Mouse (Mus musculus) limb, embryonic 11.5 days (tissue): ENCODE data around the gene Prss2. TPM values are rescaled to one million over a fixed set of nuclear protein-coding genes. Genes with fewer than 3 reads are reported as not detected.
"Not testable (repeated sequence)": the region's sequence is repeated elsewhere in the genome, so short reads cannot be mapped to it uniquely, and the experiment has no call there.

Experiments used
- ATAC-seq: fragments of 200-750 bp; cut with Nextera tagmentation; 2 replicates; pipeline ENCODE4 v1.8.0; 2017; ENCODE audit warnings: low read depth; ENCODE audit not compliant: insufficient number of reproducible peaks, low FRiP score, low TSS enrichment
- DNase-seq: peaks from one replicate; pipeline ENCODE4 v3.0.0-alpha.2; 2015; ENCODE audit warnings: low spot score
- H3K27ac ChIP-seq: fragments of 300-500 bp; sonication (generic); replicated peaks from 2 replicates; pipeline ENCODE4 v1.5.1; 2014; ENCODE audit warnings: low read depth, mild to moderate bottlenecking, low read length
- H3K27me3 ChIP-seq: fragments of 300-500 bp; sonication (generic); 2 replicates; pipeline ENCODE4 v1.6.1; 2014; ENCODE audit warnings: mild to moderate bottlenecking, low read length, mixed read lengths; ENCODE audit not compliant: control insufficient read depth, insufficient read depth
- H3K36me3 ChIP-seq: fragments of 300-500 bp; sonication (generic); 2 replicates; pipeline ENCODE4 v1.6.1; 2014; ENCODE audit warnings: mild to moderate bottlenecking, low read length, moderate library complexity, mixed read lengths; ENCODE audit not compliant: control insufficient read depth, insufficient read depth
- H3K4me1 ChIP-seq: fragments of 300-500 bp; sonication (generic); 2 replicates; pipeline ENCODE4 v1.6.1; 2014; ENCODE audit warnings: low read length, mixed read lengths; ENCODE audit not compliant: control insufficient read depth, insufficient read depth
- H3K4me2 ChIP-seq: fragments of 300-500 bp; sonication (generic); 2 replicates; pipeline ENCODE4 v1.6.1; 2014; ENCODE audit warnings: low read depth, mild to moderate bottlenecking, moderate library complexity; ENCODE audit not compliant: severe bottlenecking
- H3K4me3 ChIP-seq: fragments of 300-500 bp; sonication (generic); 2 replicates; pipeline ENCODE4 v1.5.1; 2014; ENCODE audit warnings: low read depth, low read length
- H3K9ac ChIP-seq: fragments of 300-500 bp; sonication (generic); 2 replicates; pipeline ENCODE4 v1.6.1; 2014; ENCODE audit warnings: mild to moderate bottlenecking, low read length
- H3K9me3 ChIP-seq: fragments of 300-500 bp; sonication (generic); 2 replicates; pipeline ENCODE4 v1.6.1; 2016; ENCODE audit warnings: low read length; ENCODE audit not compliant: control insufficient read depth
- WGBS: fragments of 180-500 bp; shearing (Covaris S2); extraction: QIAGEN DNeasy Blood & Tissue Kit; methylation state at CpG from one replicate; pipeline ENCODE4 v1.1.7; 2014; 5-methylcytosine and 5-hydroxymethylcytosine counted together
- polyA plus RNA-seq: library from polyadenylated mRNA; unstranded; fragments of >200 nt; fragmentation: Nextera tagmentation; extraction: Ambion mirVana; gene quantifications from 2 replicates; pipeline ENCODE4 v1.2.1, GENCODE M21; 2014

Gene Prss2
- polyA plus RNA-seq, result not detected in 2 replicates

DNA sequence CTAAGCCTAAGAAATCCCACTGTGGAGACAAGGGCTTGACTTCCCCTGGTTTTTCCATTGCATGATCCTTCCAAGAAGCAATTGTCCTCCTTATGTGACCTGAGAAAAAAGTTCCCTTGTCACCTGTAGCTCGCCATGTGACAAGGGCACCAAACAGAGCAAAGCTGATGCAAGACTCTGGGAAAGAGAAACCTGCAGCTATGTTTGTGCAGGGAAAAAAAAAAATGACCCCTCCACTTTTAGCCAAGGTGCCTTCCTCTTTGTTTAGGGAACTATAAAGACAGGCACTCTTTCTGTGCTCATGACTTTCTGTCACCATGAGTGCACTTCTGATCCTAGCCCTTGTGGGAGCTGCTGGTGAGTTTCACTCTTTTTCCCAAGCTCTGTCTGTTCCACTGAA lies at the start of gene Prss2:
TSS of gene Prss2 (plus strand) at position 301 of the 400 bp plus-strand sequence.
- H3K27ac ChIP-seq, result no peak within 1 kb of the TSS
- no peaks in the 10 kb centered on the region for H3K36me3 ChIP-seq
- H3K27me3 ChIP-seq, result no peaks in the 10 kb centered on the region
- H3K4me2 ChIP-seq, result no peak within 1 kb of the TSS
- no peak within 1 kb of the TSS for H3K4me3 ChIP-seq
- H3K9ac ChIP-seq, result no peak within 1 kb of the TSS
- H3K9me3 ChIP-seq, result no peaks in the 10 kb centered on the region
- DNase-seq (no peak), ATAC-seq (no peak)
- H3K4me1 ChIP-seq, result no peaks in the 10 kb centered on the region
- 74% methylated on average over 1 of the region's 1 CpGs for WGBS

DNA sequence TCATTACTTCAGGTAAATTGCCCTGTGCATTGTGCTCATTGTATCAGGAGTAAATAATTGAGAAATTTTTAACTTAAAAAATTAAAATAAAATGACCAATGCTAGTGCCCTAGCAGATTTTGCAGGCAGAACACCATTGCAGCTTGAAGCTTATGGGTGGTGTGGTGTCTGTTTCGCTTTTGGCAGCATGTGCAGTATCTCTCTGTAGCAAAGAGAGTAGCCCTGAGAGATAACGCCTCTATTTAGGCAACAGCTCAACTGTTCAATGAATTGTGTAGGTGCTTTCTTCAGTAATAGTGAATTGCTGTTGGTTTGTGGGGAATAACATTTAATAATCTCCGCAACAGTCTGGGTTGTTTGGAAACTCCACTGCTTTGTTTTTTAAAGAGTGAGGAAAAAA lies 22.2 kb upstream of the Prss2 start:
- H3K9ac ChIP-seq, result no peak overlapping the region
- H3K4me1 ChIP-seq, result no peaks in the 10 kb centered on the region
- no peak for ATAC-seq
- no peaks in the 10 kb centered on the region for H3K27me3 ChIP-seq
- H3K36me3 ChIP-seq, result no peaks in the 10 kb centered on the region
- H3K4me3 ChIP-seq, result no peak overlapping the region
- H3K27ac ChIP-seq, result no peak overlapping the region
- DNase-seq, result no peak
- no peak overlapping the region for H3K4me2 ChIP-seq
- WGBS, result 88% methylated on average over 3 of the region's 3 CpGs
- no peaks in the 10 kb centered on the region for H3K9me3 ChIP-seq

DNA sequence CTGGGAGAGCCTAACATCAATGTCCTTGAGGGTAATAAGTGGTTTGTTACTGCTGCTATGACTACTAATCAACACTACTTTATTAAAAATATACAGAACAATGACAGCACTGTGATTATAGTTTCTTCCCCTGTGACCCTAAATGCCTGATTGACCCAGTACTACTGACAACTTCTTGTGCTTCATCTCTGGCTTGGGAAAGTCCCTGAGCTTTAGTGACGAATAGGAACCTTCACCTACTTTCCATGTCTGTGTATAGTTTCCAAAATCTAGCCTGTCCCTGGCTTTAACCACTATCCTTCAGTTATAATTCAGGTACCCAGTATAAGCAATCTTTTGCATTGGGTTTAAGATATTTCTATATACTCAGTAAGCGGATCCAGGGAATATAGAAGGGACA lies 16.7 kb upstream of the Prss2 start:
- Histone ChIP-seq H3K9me3 (no peaks in the 10 kb centered on the region), H3K9ac (no peak overlapping the region), H3K4me1 (no peaks in the 10 kb centered on the region), H3K36me3 (no peaks in the 10 kb centered on the region), H3K27me3 (no peaks in the 10 kb centered on the region), H3K27ac (no peak overlapping the region), H3K4me3 (no peak overlapping the region), H3K4me2 (no peak overlapping the region)
- ATAC-seq, result no peak
- no peak for DNase-seq
- 84% methylated on average over 2 of the region's 2 CpGs for whole genome bisulfite sequencing

DNA sequence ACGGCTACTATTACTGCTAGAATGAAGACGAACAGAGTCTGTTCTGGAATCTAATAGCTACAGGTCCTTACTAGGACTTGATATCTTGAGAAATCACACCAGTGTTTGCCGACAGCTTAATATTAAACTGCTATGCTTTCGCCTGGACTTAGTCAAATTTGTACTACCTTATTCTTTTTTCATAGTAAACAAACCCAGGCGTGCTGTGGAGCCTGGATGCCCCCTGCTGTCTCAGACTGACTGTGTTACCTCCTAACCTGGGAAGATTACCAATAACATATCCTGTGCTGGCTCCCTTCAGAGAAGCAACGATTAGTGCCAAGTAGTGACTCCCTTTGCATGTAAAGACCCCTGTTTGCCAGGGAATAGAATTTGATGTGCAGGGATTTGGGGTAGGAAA lies 16.3 kb upstream of the Prss2 start:
- ATAC-seq, result no peak
- no peaks in the 10 kb centered on the region for H3K4me1 ChIP-seq
- no peak overlapping the region for H3K4me3 ChIP-seq
- no peaks in the 10 kb centered on the region for H3K27me3 ChIP-seq
- H3K9ac ChIP-seq, result no peak overlapping the region
- no peak overlapping the region for H3K27ac ChIP-seq
- H3K4me2 ChIP-seq, result no peak overlapping the region
- DNase-seq, result no peak
- H3K9me3 ChIP-seq, result no peaks in the 10 kb centered on the region
- H3K36me3 ChIP-seq, result no peaks in the 10 kb centered on the region
- whole genome bisulfite sequencing, result 81% methylated on average over 6 of the region's 6 CpGs

DNA sequence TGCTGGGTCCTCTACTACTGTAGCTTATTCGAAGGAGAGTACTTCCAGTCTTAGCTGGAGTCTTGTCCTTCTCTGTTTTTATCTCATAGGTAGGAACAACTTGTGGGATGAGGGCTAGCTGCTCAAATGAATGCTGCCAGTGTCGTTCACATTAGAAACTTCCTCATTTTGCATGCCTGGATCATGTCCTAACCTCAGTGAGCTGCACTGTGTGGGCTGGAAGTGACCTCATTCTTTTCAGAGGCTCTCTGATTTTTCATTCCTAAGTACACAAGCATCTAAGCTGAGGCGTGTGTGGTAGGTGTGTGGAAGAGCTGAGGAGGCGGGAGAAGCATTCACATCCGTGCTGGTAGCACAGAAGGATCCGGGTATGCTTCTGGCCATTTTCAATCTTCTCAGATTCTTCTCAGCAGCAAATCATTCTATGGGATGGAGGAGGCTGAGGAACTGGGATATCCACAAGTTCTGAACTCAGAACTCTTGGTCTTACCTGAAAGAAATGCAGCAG lies 3.5 kb upstream of the Prss2 start:
- no peaks in the 10 kb centered on the region for H3K9me3 ChIP-seq
- H3K36me3 ChIP-seq, result no peaks in the 10 kb centered on the region
- no peak overlapping the region for H3K27ac ChIP-seq
- no peaks in the 10 kb centered on the region for H3K27me3 ChIP-seq
- H3K4me1 ChIP-seq, result no peaks in the 10 kb centered on the region
- 78% methylated on average over 6 of the region's 6 CpGs for WGBS
- DNase-seq (no peak), ATAC-seq (no peak)
- no peak overlapping the region for H3K4me2 ChIP-seq
- no peak overlapping the region for H3K4me3 ChIP-seq
- no peak overlapping the region for H3K9ac ChIP-seq

DNA sequence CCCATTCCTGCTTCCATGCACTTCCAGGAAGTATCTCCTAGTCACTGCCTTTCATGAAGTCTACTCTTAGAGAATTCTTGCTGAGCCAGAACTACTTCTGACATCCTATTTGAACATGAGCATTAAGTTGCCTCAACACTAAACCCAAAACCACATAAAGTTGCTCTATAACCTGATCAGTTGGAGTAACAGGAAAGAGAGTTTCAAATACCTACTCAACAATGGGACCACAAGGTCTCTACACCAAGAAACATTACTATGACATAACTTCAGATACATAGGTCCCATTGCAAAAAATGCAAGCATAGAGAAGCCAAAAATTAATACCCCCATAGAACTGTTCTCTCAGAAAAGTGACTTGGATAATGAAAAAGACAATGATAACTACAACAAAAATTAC lies 4.9 kb downstream of the Prss2 start:
- no peak for ATAC-seq
- DNase-seq, result no peak
- Histone ChIP-seq H3K27me3 (no peaks in the 10 kb centered on the region), H3K9ac (no peak overlapping the region), H3K4me2 (no peak overlapping the region), H3K4me3 (no peak overlapping the region), H3K4me1 (no peaks in the 10 kb centered on the region), H3K36me3 (no peaks in the 10 kb centered on the region), H3K27ac (no peak overlapping the region), H3K9me3 (no peaks in the 10 kb centered on the region)

DNA sequence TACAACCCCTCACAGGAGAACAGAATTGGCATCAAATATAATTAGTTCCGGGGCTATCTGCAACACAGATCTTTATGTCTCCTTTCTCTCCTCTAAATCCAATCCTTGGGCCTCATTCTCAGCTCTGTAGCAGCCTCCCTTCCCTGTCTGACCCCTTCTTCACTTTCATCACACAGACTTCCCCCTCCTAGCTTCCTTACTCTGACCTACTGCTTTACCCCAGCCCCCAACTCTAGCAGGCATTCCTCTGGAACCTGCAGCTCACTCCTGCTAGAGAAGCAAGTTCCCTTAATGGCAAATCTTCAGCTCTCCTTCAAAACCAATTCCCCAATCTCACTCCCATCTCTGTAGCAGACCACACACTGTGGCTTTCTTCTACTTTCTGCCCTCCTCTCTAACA lies 5.8 kb downstream of the Prss2 start:
- DNase-seq, result no peak
- Histone ChIP-seq H3K9ac (no peak overlapping the region), H3K9me3 (no peaks in the 10 kb centered on the region), H3K4me1 (no peaks in the 10 kb centered on the region), H3K4me2 (no peak overlapping the region), H3K36me3 (no peaks in the 10 kb centered on the region), H3K27ac (no peak overlapping the region), H3K4me3 (no peak overlapping the region), H3K27me3 (no peaks in the 10 kb centered on the region)
- 85% methylated on average over 1 of the region's 1 CpGs for WGBS
- no peak for ATAC-seq

DNA sequence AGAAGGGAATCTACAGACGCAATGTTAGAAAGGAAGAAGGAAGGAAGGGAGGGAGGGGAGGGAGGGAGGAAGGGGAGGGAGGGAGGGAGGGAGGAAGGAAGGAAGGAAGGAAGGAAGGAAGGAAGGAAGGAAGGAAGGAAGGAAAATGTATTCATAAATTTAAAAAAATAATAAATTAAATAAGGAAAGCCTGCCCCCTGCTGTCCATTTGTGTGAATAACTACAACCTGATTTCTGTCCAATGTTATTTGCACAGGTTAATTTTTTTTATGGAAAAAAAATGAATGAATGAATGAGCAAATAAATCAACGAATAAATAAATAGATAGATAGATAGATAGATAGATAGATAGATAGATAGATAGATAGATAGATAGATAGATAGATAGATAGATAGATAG lies 8.4 kb downstream of the Prss2 start:
- whole genome bisulfite sequencing, result 5% methylated on average over 1 of the region's 2 CpGs
- not testable (repeated sequence) for ATAC-seq

DNA sequence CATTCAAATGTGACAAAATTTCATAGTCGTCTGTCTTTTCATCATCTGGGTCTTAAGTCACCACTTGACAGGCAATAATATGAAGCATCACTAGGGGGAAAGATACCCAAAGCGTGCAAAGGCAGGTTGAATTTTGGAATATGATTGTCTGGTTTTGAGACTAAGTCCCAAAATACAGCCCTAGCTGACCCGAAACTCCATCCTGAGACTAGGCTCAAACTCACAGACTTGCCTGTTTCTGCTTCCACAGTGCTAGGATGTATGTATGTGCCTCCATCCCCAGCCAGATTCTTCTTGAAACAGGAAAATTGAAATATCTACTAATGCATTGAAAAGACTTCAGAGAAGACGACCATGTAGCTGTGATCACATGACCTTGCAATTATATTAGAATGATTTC lies 10.6 kb downstream of the Prss2 start:
- Histone ChIP-seq H3K27ac (no peak overlapping the region), H3K4me2 (no peak overlapping the region), H3K4me3 (no peak overlapping the region), H3K9me3 (no peaks in the 10 kb centered on the region), H3K36me3 (no peaks in the 10 kb centered on the region), H3K4me1 (no peaks in the 10 kb centered on the region), H3K27me3 (no peaks in the 10 kb centered on the region), H3K9ac (no peak overlapping the region)
- no peak for ATAC-seq
- WGBS, result 84% methylated on average over 4 of the region's 4 CpGs
- DNase-seq, result no peak

More for the DNA sequence above, 8.4 kb downstream of the Prss2 start:
- H3K27me3 ChIP-seq, H3K9ac ChIP-seq, H3K36me3 ChIP-seq, H3K4me1 ChIP-seq, H3K27ac ChIP-seq, H3K4me3 ChIP-seq, H3K4me2 ChIP-seq, H3K9me3 ChIP-seq: not testable (repeated sequence)
- peak; percentile 39 for DNase-seq
